Mouse (Mus musculus) CH12.LX (cell line): ENCODE results near the gene Kntc1. TPM values are rescaled to one million over a fixed set of nuclear protein-coding genes. Genes with fewer than 3 reads are reported as not detected.

Experiments used
- DNase-seq: peaks from one replicate; pipeline ENCODE4 v3.0.0-alpha.2; 2013; ENCODE audit errors: extremely low read depth
- H3K27ac ChIP-seq: 2 replicates; pipeline ENCODE4 v1.5.1; 2012; ENCODE audit warnings: low read depth, mild to moderate bottlenecking, control low read depth, moderate library complexity; ENCODE audit not compliant: insufficient read depth
- H3K27me3 ChIP-seq: replicated peaks from 2 replicates; pipeline ENCODE3; 2012; ENCODE audit warnings: inconsistent platforms
- H3K36me3 ChIP-seq, 2 experiments: replicated peaks in 1 of 2; 2 replicates each; pipeline versions ENCODE3 to v1.6.1; 2012; ENCODE audit warnings: inconsistent platforms in 1 of 2, low read length in 1 of 2, mild to moderate bottlenecking in 1 of 2, mixed read lengths in 1 of 2, moderate library complexity in 1 of 2; ENCODE audit not compliant: control insufficient read depth in 1 of 2, insufficient read depth in 1 of 2
- H3K4me1 ChIP-seq, 2 experiments: 2 replicates each; pipeline ENCODE4 v1.6.1; 2012; ENCODE audit warnings: inconsistent platforms in 1 of 2, moderate library complexity in 1 of 2; ENCODE audit not compliant: insufficient read depth in 2 of 2, control insufficient read depth in 1 of 2
- H3K4me2 ChIP-seq: 2 replicates; pipeline ENCODE4 v1.6.1; 2012; ENCODE audit warnings: low read depth, mild to moderate bottlenecking, control low read depth; ENCODE audit not compliant: poor library complexity, insufficient read depth, severe bottlenecking
- H3K4me3 ChIP-seq, 3 experiments: fragments of 150-350 bp in 1 of 3; sonication (generic) in 1 of 3; replicated peaks in 1 of 3; 2 replicates each; pipeline versions ENCODE3 to v1.5.1; 2011 to 2012; ENCODE audit warnings: low read depth in 2 of 3, low read length in 2 of 3, mild to moderate bottlenecking in 2 of 3, moderate library complexity in 2 of 3, control low read depth in 1 of 3, improper control_type of control experiment in 1 of 3, inconsistent platforms in 1 of 3, mixed read lengths in 1 of 3; ENCODE audit not compliant: poor library complexity in 1 of 3
- H3K79me2 ChIP-seq: replicated peaks from 2 replicates; pipeline ENCODE4 v1.6.1; 2012; ENCODE audit warnings: mild to moderate bottlenecking, moderate library complexity; ENCODE audit not compliant: control insufficient read depth, poor library complexity, insufficient read depth, severe bottlenecking; ENCODE audit errors: extremely low read depth
- H3K9ac ChIP-seq: 2 replicates; pipeline ENCODE4 v1.6.1; 2012; ENCODE audit warnings: low read depth, mild to moderate bottlenecking, control low read depth, moderate library complexity; ENCODE audit not compliant: insufficient read depth
- H3K9me3 ChIP-seq: replicated peaks from 2 replicates; pipeline ENCODE3; 2012; ENCODE audit warnings: low read length, inconsistent platforms, mixed read lengths
- BHLHE40 ChIP-seq: IDR thresholded peaks from 2 replicates; pipeline ENCODE4 v1.6.1; 2011; ENCODE audit warnings: mild to moderate bottlenecking, low read depth, low read length, improper control_type of control experiment
- CHD2 ChIP-seq: IDR thresholded peaks from 2 replicates; pipeline ENCODE4 v1.6.1; 2011; ENCODE audit warnings: low read length, improper control_type of control experiment
- CTCF ChIP-seq, 2 experiments: IDR thresholded peaks in 1 of 2; conservative IDR thresholded peaks in 1 of 2; 2 replicates each; pipeline ENCODE4 v1.5.1; 2011 to 2012; ENCODE audit warnings: low read depth in 2 of 2, low read length in 2 of 2, improper control_type of control experiment in 1 of 2, inconsistent platforms in 1 of 2, mild to moderate bottlenecking in 1 of 2, moderate library complexity in 1 of 2
- E2F4 ChIP-seq: IDR thresholded peaks from 2 replicates; pipeline ENCODE4 v1.6.1; 2011; ENCODE audit warnings: low read depth, low read length, improper control_type of control experiment; ENCODE audit not compliant: insufficient replicate concordance
- ELF1 ChIP-seq: IDR thresholded peaks from 2 replicates; pipeline ENCODE4 v1.6.1; 2014; ENCODE audit warnings: low read depth, mild to moderate bottlenecking, inconsistent platforms, low read length, improper control_type of control experiment
- GABPA ChIP-seq: IDR thresholded peaks from 2 replicates; pipeline ENCODE4 v1.6.1; 2012; ENCODE audit warnings: low read depth, low read length, improper control_type of control experiment, inconsistent platforms; ENCODE audit not compliant: insufficient replicate concordance
- IRF4 ChIP-seq: IDR thresholded peaks from 2 replicates; pipeline ENCODE4 v1.6.1; 2014; ENCODE audit warnings: low read depth, mild to moderate bottlenecking, inconsistent platforms, low read length, improper control_type of control experiment
- KAT2A ChIP-seq: IDR thresholded peaks from 2 replicates; pipeline ENCODE4 v1.6.1; 2012; ENCODE audit warnings: low read length, improper control_type of control experiment, inconsistent platforms; ENCODE audit not compliant: insufficient replicate concordance
- MAX ChIP-seq: IDR thresholded peaks from 2 replicates; pipeline ENCODE4 v1.6.1; 2011; ENCODE audit warnings: low read length, improper control_type of control experiment
- MAZ ChIP-seq: IDR thresholded peaks from 2 replicates; pipeline ENCODE4 v1.6.1; 2012; ENCODE audit warnings: low read depth, mild to moderate bottlenecking, inconsistent platforms, low read length, improper control_type of control experiment, moderate library complexity
- MXI1 ChIP-seq: IDR thresholded peaks from 2 replicates; pipeline ENCODE4 v1.6.1; 2011; ENCODE audit warnings: mild to moderate bottlenecking, low read depth, low read length, improper control_type of control experiment
- MYC ChIP-seq: IDR thresholded peaks from 2 replicates; pipeline ENCODE4 v1.6.1; 2011; ENCODE audit warnings: low read depth, mild to moderate bottlenecking, improper control_type of control experiment, low read length
- NELFE ChIP-seq: IDR thresholded peaks from 2 replicates; pipeline ENCODE4 v1.6.1; 2011; ENCODE audit warnings: low read depth, low read length, improper control_type of control experiment
- NRF1 ChIP-seq: IDR thresholded peaks from 2 replicates; pipeline ENCODE4 v1.6.1; 2014; ENCODE audit warnings: low read depth, mild to moderate bottlenecking, inconsistent platforms, low read length, improper control_type of control experiment, moderate library complexity
- PAX5 ChIP-seq: IDR thresholded peaks from 2 replicates; pipeline ENCODE4 v1.6.1; 2012; ENCODE audit warnings: low read length, inconsistent platforms, mixed read lengths
- RAD21 ChIP-seq: IDR thresholded peaks from 2 replicates; pipeline ENCODE4 v1.6.1; 2011; ENCODE audit warnings: low read depth, mild to moderate bottlenecking, low read length, improper control_type of control experiment, moderate library complexity
- RCOR1 ChIP-seq: conservative IDR thresholded peaks from 2 replicates; pipeline ENCODE4 v1.6.1; 2012; ENCODE audit warnings: low read depth, mild to moderate bottlenecking, inconsistent platforms, low read length, improper control_type of control experiment
- USF1 ChIP-seq: IDR thresholded peaks from 2 replicates; pipeline ENCODE4 v1.6.1; 2014; ENCODE audit warnings: low read depth, mild to moderate bottlenecking, inconsistent platforms, low read length, improper control_type of control experiment
- ZC3H11A ChIP-seq: IDR thresholded peaks from 2 replicates; pipeline ENCODE4 v1.6.1; 2012; ENCODE audit warnings: low read depth, mild to moderate bottlenecking, inconsistent platforms, low read length, improper control_type of control experiment
- ZKSCAN1 ChIP-seq: IDR thresholded peaks from 2 replicates; pipeline ENCODE4 v1.6.1; 2012; ENCODE audit warnings: low read depth, inconsistent platforms, low read length, improper control_type of control experiment, borderline replicate concordance
- dilution Hi-C: fragments of 300-500 bp; cut with MboI; formaldehyde crosslinking; loops from 2 replicates; pipeline ENCODE4 v1.14.3; 2020; ENCODE audit warnings: low sequenced_read_pairs; ENCODE audit not compliant: extremely low pct_unique_long_range_greater_than_20kb, extremely low pct_ligation_motif_present
- in situ Hi-C: fragments of 300-500 bp; cut with MboI; formaldehyde crosslinking; loops from 3 replicates; pipeline ENCODE4 v1.14.3; 2019; ENCODE audit warnings: low sequenced_read_pairs, low pct_ligation_motif_present, low pct_unique_long_range_greater_than_20kb, mixed read lengths
- polyA plus RNA-seq: library from polyadenylated mRNA; unstranded; fragments of >175 nt; gene quantifications from 2 replicates; pipeline ENCODE4 v1.2.1, GENCODE M21; 2012; ENCODE audit warnings: low read depth; ENCODE audit not compliant: insufficient read length
- total RNA-seq, 2 experiments: library from RNA; depleted of rRNA; stranded (reverse); fragments of 300-350 nt in 1 of 2; fragments of >200 nt in 1 of 2; gene quantifications; 2 replicates each; pipeline ENCODE4 v1.2.3; 2012 to 2014

The Kntc1 gene
- total and polyA plus RNA-seq, 3 experiments = 30.4 to 37.4 (median 30.5) TPM

GRCm38 (mm10) chr5:123781864-123782263 lies 32.3 kb downstream of the Kntc1 start:
- DNase-seq = no peak
- no peak overlapping the region for H3K9ac ChIP-seq
- in situ Hi-C loops (no loop called here), dilution Hi-C loops (no loop called here)
- H3K4me3 ChIP-seq = no peak overlapping the region
- no peaks in the 10 kb centered on the region for H3K9me3 ChIP-seq
- H3K36me3 ChIP-seq = peaks cover 68 to 98% of the 10 kb centered on the region in 2 experiments
- H3K27ac ChIP-seq = no peak overlapping the region
- no peaks in the 10 kb centered on the region for H3K27me3 ChIP-seq
- H3K4me1 ChIP-seq = no peaks in the 10 kb centered on the region
- H3K79me2 ChIP-seq = no peaks in the 10 kb centered on the region; the same call in 1 of the 2 replicates
- no peak overlapping the region for H3K4me2 ChIP-seq
- TF ChIP-seq USF1 = no peak
- no peak for TF ChIP-seq CTCF (conservative IDR thresholded peaks at IDR 0.05 in 1 of 2, IDR thresholded peaks at IDR 0.05 in 1 of 2; ENCODE audit: low read depth in 2 of 2, low read length in 2 of 2)
- no peak for TF ChIP-seq NRF1
- no peak for TF ChIP-seq ZC3H11A
- TF ChIP-seq GABPA = no peak
- no peak for TF ChIP-seq MYC
- TF ChIP-seq MAX = no peak
- no peak for TF ChIP-seq KAT2A
- no peak for TF ChIP-seq RCOR1
- no peak for TF ChIP-seq BHLHE40
- no peak for TF ChIP-seq MXI1
- TF ChIP-seq ZKSCAN1 = no peak
- no peak for TF ChIP-seq ELF1
- TF ChIP-seq CHD2 = no peak
- TF ChIP-seq IRF4 = no peak
- no peak for TF ChIP-seq RAD21
- TF ChIP-seq E2F4 = no peak
- no peak for TF ChIP-seq MAZ

DNA sequence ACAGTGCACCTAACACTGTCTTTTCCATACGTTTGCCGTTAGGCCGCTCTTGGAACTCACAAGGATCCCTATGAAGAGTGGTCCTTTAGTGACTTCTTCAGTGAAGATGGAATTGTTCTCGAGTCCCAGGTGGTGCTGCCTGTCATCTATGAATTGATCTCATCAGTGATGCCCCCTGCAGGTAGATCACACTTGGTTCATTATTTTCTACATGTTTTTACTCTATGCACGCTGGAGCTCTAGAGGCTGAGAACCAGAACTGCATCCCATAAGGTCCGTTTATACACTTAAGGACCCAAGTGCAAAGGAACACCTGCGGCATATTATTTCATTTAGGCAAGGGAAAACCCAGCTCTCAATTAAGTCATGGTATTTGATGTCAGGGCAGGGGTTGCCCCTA lies 39.5 kb downstream of the Kntc1 start:
- Histone ChIP-seq H3K9ac (no peak overlapping the region), H3K36me3 (peaks cover 71 to 94% of the 10 kb centered on the region in 2 experiments), H3K9me3 (peaks cover 2% of the 10 kb centered on the region), H3K4me3 (no peak overlapping the region), H3K4me1 (no peaks in the 10 kb centered on the region), H3K27me3 (no peaks in the 10 kb centered on the region), H3K4me2 (no peak overlapping the region)
- dilution Hi-C loops = no loop called here
- in situ Hi-C loops = no loop called here
- DNase-seq = peak; percentile 41
- TF ChIP-seq NRF1 (no peak), USF1 (no peak), NELFE (no peak), PAX5 (no peak), CTCF (conservative IDR thresholded peaks at IDR 0.05 in 1 of 2, IDR thresholded peaks at IDR 0.05 in 1 of 2; ENCODE audit: low read depth in 2 of 2, low read length in 2 of 2) (peak in 1 of 2 experiments; percentile 56; a peak in 2 of 4 replicates)
- TF ChIP-seq, all 38 proteins: peak for 1
- no peak overlapping the region for H3K27ac ChIP-seq
- no peaks in the 10 kb centered on the region for H3K79me2 ChIP-seq
